Mouse (Mus musculus) heart, adult 10 weeks (tissue): ENCODE data around the gene Chd6. TPM values are rescaled to one million over a fixed set of nuclear protein-coding genes. Genes with fewer than 3 reads are reported as not detected.

Source experiments
- polyA plus RNA-seq: library from polyadenylated mRNA; stranded (reverse); fragments of 350-450 nt; fragmentation: Illumina TruSeq; extraction: RNeasy Lipid Tissue Mini Kit (QIAGEN cat#74804); gene quantifications from one replicate; pipeline ENCODE4 v1.2.3, GENCODE M21; 2014; ENCODE audit warnings: low read depth, low replicate concordance

Gene Chd6
- 28.5 TPM for polyA plus RNA-seq

GRCm38 (mm10) chr2:161108933-161109371 is at the start of gene Chd6:
Gene Chd6, minus strand, starts transcription at chr2:161109075.

GRCm38 (mm10) chr2:160912231-160912671 is 196.6 kb downstream of the Chd6 start, which contains the start of gene Emilin3:
Gene Emilin3, minus strand, starts transcription at chr2:160912328.

Other genes with a start within 250 kb of the Chd6 start
- 12.5 TPM for gene Zhx3, start 236.1 kb downstream of the Chd6 start, polyA plus RNA-seq
- gene Lpin3, start 228.4 kb downstream of the Chd6 start, polyA plus RNA-seq: 5.0 TPM
- gene Emilin3, start 196.7 kb downstream of the Chd6 start, polyA plus RNA-seq: not detected